Mouse (Mus musculus): ENCODE results near the gene Ccdc60. TPM values are rescaled to one million over a fixed set of nuclear protein-coding genes. Genes with fewer than 3 reads are reported as not detected.
"Not testable (repeated sequence)": the region's sequence is repeated elsewhere in the genome, so short reads cannot be mapped to it uniquely, and the experiment has no call there.

The Ccdc60 gene
- total RNA-seq, 1 experiment from 2014 or later: 1.0 TPM

DNA sequence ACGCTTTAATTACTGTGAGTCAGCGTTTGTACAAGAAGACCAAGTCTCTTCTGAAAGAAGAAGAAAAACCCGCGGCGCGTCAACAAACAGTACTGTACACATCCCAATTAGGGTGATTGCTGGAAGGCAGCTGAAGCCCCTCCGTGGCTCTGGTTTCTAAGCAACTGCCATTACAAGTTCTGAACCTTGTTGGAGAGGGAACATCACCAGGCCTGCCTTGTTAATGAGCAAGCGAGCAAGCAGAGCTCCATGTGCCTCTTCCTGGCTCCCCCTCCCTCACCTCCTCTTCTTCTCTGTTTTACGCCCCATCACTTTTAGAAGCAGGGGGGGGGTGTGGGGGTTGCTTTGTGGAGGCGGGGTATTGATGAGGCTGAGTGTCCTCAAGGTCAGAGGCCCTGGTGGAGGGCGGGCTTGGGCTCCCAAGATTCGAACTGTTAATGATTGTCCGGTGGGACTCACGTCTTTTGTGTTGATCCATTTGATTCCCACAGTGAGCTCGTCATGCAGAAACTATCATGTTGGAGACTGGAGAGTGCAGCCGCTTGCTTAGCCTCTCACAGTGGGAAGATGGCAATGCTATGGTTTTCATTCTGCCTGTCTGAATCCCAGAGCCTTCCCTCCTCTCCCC, 79.9 kb downstream of the Ccdc60 start:
- no peak for ATAC-seq (replicated peaks; ENCODE audit: low read depth, poor library complexity, severe bottlenecking)

- no peak for ATAC-seq (replicated peaks; ENCODE audit: low read depth, poor library complexity, severe bottlenecking)
These were observed 86.1 kb downstream of the Ccdc60 start for GRCm38 (mm10) chr5:116202692-116203091.

DNA sequence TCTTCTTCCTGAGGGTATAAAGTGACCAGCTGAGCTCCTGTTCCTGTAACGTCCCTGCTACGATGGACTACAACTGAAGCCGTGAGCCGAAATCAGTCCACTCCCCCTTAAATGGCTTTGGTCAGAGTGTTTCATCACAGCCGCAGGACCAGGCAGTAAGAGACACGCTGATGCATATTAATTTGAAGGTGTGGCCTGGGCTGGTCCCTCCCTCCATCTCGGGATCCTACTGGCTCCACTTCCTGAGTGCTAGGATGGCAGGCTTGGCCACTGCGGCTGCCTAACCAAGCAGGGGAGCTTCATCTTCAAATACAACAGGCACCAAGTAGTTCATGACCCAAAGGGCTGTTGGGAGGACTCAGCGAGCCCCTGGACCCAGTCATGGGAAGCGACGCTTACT, 94.3 kb downstream of the Ccdc60 start:
- no peak for ATAC-seq (replicated peaks; ENCODE audit: low read depth, poor library complexity, severe bottlenecking)

DNA sequence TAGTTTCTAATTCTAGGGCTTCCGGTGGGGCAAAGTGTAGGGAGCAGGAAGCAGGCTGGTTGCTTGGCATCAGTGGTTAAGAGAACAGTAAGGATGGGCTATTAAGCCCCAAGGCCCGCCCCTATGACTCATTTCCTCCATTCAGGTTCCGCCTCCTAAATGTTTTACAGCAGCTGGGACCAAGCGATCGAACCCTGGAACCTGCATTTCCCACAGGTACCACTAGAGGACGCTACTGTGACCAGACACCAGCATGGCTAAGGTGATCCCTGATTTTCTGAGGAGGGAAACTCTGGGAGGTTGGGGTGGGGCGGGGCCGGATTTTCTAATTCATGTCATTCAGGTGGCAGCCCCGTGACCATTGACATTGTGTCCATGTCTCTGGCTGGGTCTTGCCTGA, 96.1 kb downstream of the Ccdc60 start:
- peak; percentile 15; the same call in 1 of the 2 replicates for ATAC-seq (replicated peaks; ENCODE audit: low read depth, poor library complexity, severe bottlenecking)

- no peak for ATAC-seq (replicated peaks; ENCODE audit: low read depth, poor library complexity, severe bottlenecking)
These were observed 97.2 kb downstream of the Ccdc60 start for GRCm38 (mm10) chr5:116191596-116191995.

GRCm38 (mm10) chr5:116189818-116190217, 99.0 kb downstream of the Ccdc60 start:
- no peak for ATAC-seq (replicated peaks; ENCODE audit: low read depth, poor library complexity, severe bottlenecking)

- peak; percentile 74 for ATAC-seq (replicated peaks; ENCODE audit: low read depth, poor library complexity, severe bottlenecking)
These were observed 108.2 kb downstream of the Ccdc60 start for GRCm38 (mm10) chr5:116180594-116180993.

DNA sequence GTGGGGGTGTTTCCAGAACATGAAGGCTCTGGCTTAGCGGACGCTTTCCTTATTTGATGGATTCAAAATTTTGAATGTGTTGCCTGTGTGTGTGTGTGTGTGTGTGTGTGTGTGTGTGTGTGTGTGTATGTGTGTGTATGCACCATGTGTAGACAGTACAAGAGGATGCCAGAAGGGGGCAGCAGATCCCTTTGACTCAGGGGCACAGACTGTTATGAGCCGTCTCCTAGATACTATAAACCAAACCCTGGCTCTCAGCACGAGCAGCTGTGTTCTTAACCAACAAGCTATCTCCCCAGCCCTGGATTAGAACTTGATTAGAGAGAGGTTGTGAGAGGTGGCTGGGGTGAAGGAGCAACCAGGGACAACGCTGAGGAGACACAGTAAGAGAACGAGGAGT, 117.1 kb downstream of the Ccdc60 start:
- no peak for ATAC-seq (replicated peaks; ENCODE audit: low read depth, poor library complexity, severe bottlenecking)

- ATAC-seq (replicated peaks; ENCODE audit: low read depth, poor library complexity, severe bottlenecking): no peak
These were observed 121.8 kb downstream of the Ccdc60 start for GRCm38 (mm10) chr5:116166965-116167364.

GRCm38 (mm10) chr5:116165203-116165888, 123.4 kb downstream of the Ccdc60 start:
- no peak for ATAC-seq (replicated peaks; ENCODE audit: low read depth, poor library complexity, severe bottlenecking)

- ATAC-seq (replicated peaks; ENCODE audit: low read depth, poor library complexity, severe bottlenecking): no peak
These were observed 134.0 kb downstream of the Ccdc60 start for GRCm38 (mm10) chr5:116154811-116155210.

GRCm38 (mm10) chr5:116146446-116146845, 142.3 kb downstream of the Ccdc60 start:
- not testable (repeated sequence) for ATAC-seq (replicated peaks; ENCODE audit: low read depth, poor library complexity, severe bottlenecking)

DNA sequence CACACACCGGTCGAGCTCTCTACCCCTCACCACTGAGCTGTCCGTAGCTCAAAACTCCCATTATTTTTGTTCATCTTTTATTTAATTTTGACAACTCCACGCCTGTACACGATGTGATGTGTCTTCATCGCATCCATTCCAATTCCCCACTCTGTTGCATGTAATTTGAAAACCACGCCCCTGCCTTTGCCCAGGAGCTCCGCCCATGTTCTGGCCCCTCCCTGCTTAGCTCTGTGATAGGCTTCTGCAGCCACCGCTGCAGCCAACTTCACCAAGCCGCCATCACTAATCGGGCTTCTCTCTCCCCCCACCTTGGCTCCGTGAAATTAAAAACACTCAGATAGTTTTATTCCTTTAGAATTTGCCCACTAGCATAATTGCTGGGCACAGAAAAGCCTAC, 144.1 kb downstream of the Ccdc60 start:
- ATAC-seq (replicated peaks; ENCODE audit: low read depth, poor library complexity, severe bottlenecking): no peak

GRCm38 (mm10) chr5:116140682-116141081, 148.1 kb downstream of the Ccdc60 start:
- ATAC-seq (replicated peaks; ENCODE audit: low read depth, poor library complexity, severe bottlenecking): no peak

DNA sequence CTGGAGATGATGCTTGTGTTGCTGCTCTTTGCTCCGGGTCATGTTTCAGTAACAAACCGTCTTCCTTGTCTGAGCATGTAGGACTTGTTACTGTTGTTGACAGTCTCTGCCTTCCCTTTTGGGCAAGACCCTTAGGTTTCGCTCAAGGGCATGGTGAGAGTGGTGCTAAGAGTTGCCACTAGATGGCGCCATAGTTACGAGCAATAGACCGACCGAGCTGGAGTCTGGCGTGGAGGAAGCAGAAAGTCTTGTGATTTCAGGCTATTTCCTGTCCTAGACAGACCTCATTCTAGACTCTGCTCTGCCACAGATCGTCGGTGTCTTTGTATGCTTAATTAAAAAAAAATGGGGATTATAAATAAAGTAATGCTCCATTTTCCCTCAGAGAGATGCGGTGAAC, 165.4 kb downstream of the Ccdc60 start:
- ATAC-seq (replicated peaks; ENCODE audit: low read depth, poor library complexity, severe bottlenecking): peak; percentile 99

GRCm38 (mm10) chr5:116116567-116116966, 172.2 kb downstream of the Ccdc60 start:
- peak; percentile 81 for ATAC-seq (replicated peaks; ENCODE audit: low read depth, poor library complexity, severe bottlenecking)

- ATAC-seq (replicated peaks; ENCODE audit: low read depth, poor library complexity, severe bottlenecking): no peak
These were observed 172.7 kb downstream of the Ccdc60 start for GRCm38 (mm10) chr5:116116110-116116509.

- ATAC-seq (replicated peaks; ENCODE audit: low read depth, poor library complexity, severe bottlenecking): no peak
These were observed 173.5 kb downstream of the Ccdc60 start for GRCm38 (mm10) chr5:116115071-116115834.

DNA sequence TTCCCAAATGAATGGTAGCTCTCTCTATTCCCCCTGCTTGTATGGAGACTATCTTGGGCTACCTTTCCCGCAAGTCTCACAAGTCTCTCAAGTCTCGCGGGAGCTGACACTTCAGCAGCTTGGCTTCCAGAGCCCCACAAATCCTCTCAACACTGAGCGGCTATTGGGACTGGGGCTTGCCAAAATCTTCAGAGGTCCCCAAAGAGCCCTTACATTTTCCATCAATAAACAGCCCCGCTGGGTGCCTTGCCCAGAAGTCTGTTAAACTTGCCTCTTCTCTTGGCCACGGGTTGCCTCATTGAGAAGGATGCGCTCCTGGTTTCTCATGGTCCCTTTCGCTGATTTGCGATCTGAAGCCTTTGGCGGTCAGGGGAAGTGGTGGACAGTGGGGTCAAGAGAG, 180.1 kb downstream of the Ccdc60 start:
- no peak for ATAC-seq (replicated peaks; ENCODE audit: low read depth, poor library complexity, severe bottlenecking)

DNA sequence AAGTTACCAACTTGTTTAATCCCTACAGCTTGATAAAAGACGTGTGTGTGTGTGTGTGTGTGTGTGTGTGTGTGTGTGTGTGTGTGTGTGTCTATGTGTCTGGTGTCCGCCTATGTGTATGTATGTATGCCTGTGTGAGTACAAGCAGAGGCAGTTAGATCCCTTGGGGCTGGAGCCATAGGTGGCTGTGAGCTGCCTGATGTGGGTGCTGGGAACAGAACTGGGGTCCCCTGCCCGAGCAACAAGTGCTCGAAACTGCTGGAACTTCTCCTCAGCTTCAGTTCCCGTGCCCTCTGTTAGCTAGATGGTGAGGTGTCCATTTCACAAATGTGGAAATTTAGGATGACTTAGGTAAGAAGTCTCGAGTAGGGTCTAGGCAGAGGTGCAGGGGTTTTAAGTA, 204.6 kb downstream of the Ccdc60 start:
- ATAC-seq (replicated peaks; ENCODE audit: low read depth, poor library complexity, severe bottlenecking): no peak

DNA sequence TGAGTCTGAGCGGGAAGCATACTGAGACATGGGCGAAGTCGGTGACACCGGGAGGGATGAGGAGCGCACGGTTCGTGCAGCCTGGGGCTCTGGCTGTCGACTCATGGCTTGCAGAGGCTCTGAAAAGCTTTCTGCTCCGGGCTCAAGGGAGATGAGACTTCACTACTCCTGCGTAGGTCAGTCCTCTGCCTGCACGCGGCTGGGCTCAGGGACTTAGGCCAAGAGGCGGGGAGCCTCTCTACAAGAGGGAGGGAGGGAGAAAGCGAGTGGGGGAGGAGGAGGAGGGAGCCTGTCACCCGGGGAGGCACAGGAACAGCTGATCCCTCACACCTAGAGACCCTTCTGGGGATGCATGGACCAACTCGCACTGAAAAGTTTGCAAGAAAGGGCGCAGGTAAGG, 205.7 kb downstream of the Ccdc60 start, which contains the start of gene Tmem233:
Gene Tmem233 (minus strand): TSS at position 164 of the 400 bp plus-strand sequence.
- no peak for ATAC-seq (replicated peaks; ENCODE audit: low read depth, poor library complexity, severe bottlenecking)

Measured in common myeloid progenitor, adult 5-6 weeks (primary cell).